Mouse (Mus musculus) hindbrain, embryonic 13.5 days (tissue): ENCODE measurements at regions not wholly inside any gene's neighbourhood (a gene's known extent, or its start where the extent isn't known, plus 50 kb on each side); places are given as distances from the start of the nearest gene placed in this dataset.

Experiments
- ATAC-seq: fragments of 200-750 bp; cut with Nextera tagmentation; 2 replicates; pipeline ENCODE4 v1.8.0; 2017; ENCODE audit warnings: moderate TSS enrichment; ENCODE audit not compliant: low FRiP score
- H3K27ac ChIP-seq: fragments of 300-500 bp; sonication (generic); 2 replicates; pipeline ENCODE4 v1.5.1; 2015; ENCODE audit warnings: inconsistent platforms, mild to moderate bottlenecking, moderate library complexity
- H3K27me3 ChIP-seq: fragments of 300-500 bp; sonication (generic); 2 replicates; pipeline ENCODE4 v1.6.1; 2015; ENCODE audit warnings: mild to moderate bottlenecking, inconsistent platforms
- H3K36me3 ChIP-seq: fragments of 300-500 bp; sonication (generic); 2 replicates; pipeline ENCODE4 v1.6.1; 2015; ENCODE audit warnings: mild to moderate bottlenecking, inconsistent platforms
- H3K4me1 ChIP-seq: fragments of 300-500 bp; sonication (generic); replicated peaks from 2 replicates; pipeline ENCODE4 v1.6.1; 2015; ENCODE audit warnings: inconsistent platforms
- H3K4me2 ChIP-seq: fragments of 300-500 bp; sonication (generic); 2 replicates; pipeline ENCODE4 v1.6.1; 2015; ENCODE audit warnings: inconsistent platforms, mild to moderate bottlenecking, moderate library complexity
- H3K4me3 ChIP-seq: fragments of 300-500 bp; sonication (generic); 2 replicates; pipeline ENCODE4 v1.5.1; 2015; ENCODE audit warnings: mild to moderate bottlenecking, inconsistent platforms
- H3K9ac ChIP-seq: fragments of 300-500 bp; sonication (generic); 2 replicates; pipeline ENCODE4 v1.6.1; 2015; ENCODE audit warnings: mild to moderate bottlenecking, inconsistent platforms
- H3K9me3 ChIP-seq: fragments of 300-500 bp; sonication (generic); 2 replicates; pipeline ENCODE4 v1.6.1; 2016; ENCODE audit warnings: inconsistent platforms
- WGBS: fragments of 180-500 bp; shearing (Covaris S2); methylation state at CpG from one replicate; pipeline ENCODE4 v1.1.7; 2015; 5-methylcytosine and 5-hydroxymethylcytosine counted together

GRCm38 (mm10) chr8:17687084-17687483, 1291.0 kb downstream of the Defb40 start:
- Histone ChIP-seq H3K4me3 (no peak overlapping the region), H3K9ac (no peak overlapping the region), H3K4me1 (no peaks in the 10 kb centered on the region), H3K4me2 (no peak overlapping the region), H3K27me3 (no peaks in the 10 kb centered on the region), H3K27ac (no peak overlapping the region), H3K9me3 (no peaks in the 10 kb centered on the region), H3K36me3 (no peaks in the 10 kb centered on the region)
- 91% methylated on average over 3 of the region's 3 CpGs for WGBS
- ATAC-seq: no peak

GRCm38 (mm10) chr8:17664371-17665141, 1313.5 kb downstream of the Defb40 start:
- Histone ChIP-seq H3K36me3 (no peaks in the 10 kb centered on the region), H3K4me1 (peaks cover 7% of the 10 kb centered on the region; the same call in 1 of the 2 replicates), H3K27ac (peak overlapping the region; percentile 44), H3K9ac (no peak overlapping the region), H3K4me3 (no peak overlapping the region), H3K9me3 (no peaks in the 10 kb centered on the region), H3K4me2 (no peak overlapping the region), H3K27me3 (no peaks in the 10 kb centered on the region)
- ATAC-seq: peak; percentile 93
- 40% methylated on average over 6 of the region's 6 CpGs for WGBS

- 73% methylated on average over 6 of the region's 6 CpGs for WGBS
- Histone ChIP-seq H3K27me3 (no peaks in the 10 kb centered on the region), H3K9me3 (no peaks in the 10 kb centered on the region), H3K9ac (no peak overlapping the region), H3K4me1 (peaks cover 5% of the 10 kb centered on the region; the same call in 1 of the 2 replicates), H3K27ac (no peak overlapping the region), H3K36me3 (no peaks in the 10 kb centered on the region), H3K4me2 (no peak overlapping the region), H3K4me3 (no peak overlapping the region)
- ATAC-seq: no peak
These were observed 1318.2 kb downstream of the Defb40 start for GRCm38 (mm10) chr8:17659753-17660361.

- no peaks in the 10 kb centered on the region for H3K27me3 ChIP-seq
- WGBS: 9% methylated on average over 2 of the region's 2 CpGs
These were observed 1324.3 kb downstream of the Defb40 start for GRCm38 (mm10) chr8:17653786-17654185.

GRCm38 (mm10) chr8:17647559-17647958, 1330.5 kb downstream of the Defb40 start:
- ATAC-seq: no peak
- H3K9ac ChIP-seq: no peak overlapping the region
- no peak overlapping the region for H3K4me3 ChIP-seq
- no peaks in the 10 kb centered on the region for H3K27me3 ChIP-seq
- no peaks in the 10 kb centered on the region for H3K9me3 ChIP-seq
- H3K36me3 ChIP-seq: no peaks in the 10 kb centered on the region
- H3K27ac ChIP-seq: no peak overlapping the region
- H3K4me2 ChIP-seq: no peak overlapping the region
- H3K4me1 ChIP-seq: no peaks in the 10 kb centered on the region

More at GRCm38 (mm10) chr8:17653786-17654185, 1324.3 kb downstream of the Defb40 start:
- Histone ChIP-seq H3K4me1 (no peaks in the 10 kb centered on the region), H3K9ac (no peak overlapping the region), H3K27ac (no peak overlapping the region), H3K9me3 (no peaks in the 10 kb centered on the region), H3K4me2 (no peak overlapping the region), H3K36me3 (no peaks in the 10 kb centered on the region), H3K4me3 (no peak overlapping the region)
- no peak for ATAC-seq

- H3K4me1 ChIP-seq: no peaks in the 10 kb centered on the region
- H3K9ac ChIP-seq: no peak overlapping the region
- no peaks in the 10 kb centered on the region for H3K9me3 ChIP-seq
- H3K27me3 ChIP-seq: no peaks in the 10 kb centered on the region
- no peak overlapping the region for H3K4me2 ChIP-seq
- H3K4me3 ChIP-seq: no peak overlapping the region
- 55% methylated on average over 1 of the region's 1 CpGs for WGBS
- no peaks in the 10 kb centered on the region for H3K36me3 ChIP-seq
- ATAC-seq: no peak
- H3K27ac ChIP-seq: no peak overlapping the region
These were observed 1356.9 kb downstream of the Defb40 start for GRCm38 (mm10) chr8:17621109-17621508.

GRCm38 (mm10) chr8:17618846-17619245, 1359.2 kb downstream of the Defb40 start:
- no peak overlapping the region for H3K4me2 ChIP-seq
- H3K27ac ChIP-seq: no peak overlapping the region
- H3K4me3 ChIP-seq: no peak overlapping the region
- no peaks in the 10 kb centered on the region for H3K27me3 ChIP-seq
- no peaks in the 10 kb centered on the region for H3K36me3 ChIP-seq
- no peaks in the 10 kb centered on the region for H3K9me3 ChIP-seq
- H3K9ac ChIP-seq: no peak overlapping the region
- ATAC-seq: no peak
- no peaks in the 10 kb centered on the region for H3K4me1 ChIP-seq

- Histone ChIP-seq H3K27me3 (no peaks in the 10 kb centered on the region), H3K36me3 (no peaks in the 10 kb centered on the region), H3K4me2 (no peak overlapping the region), H3K4me3 (no peak overlapping the region), H3K9ac (no peak overlapping the region), H3K9me3 (no peaks in the 10 kb centered on the region), H3K27ac (no peak overlapping the region), H3K4me1 (no peaks in the 10 kb centered on the region)
- no peak; the same call in 1 of the 2 replicates for ATAC-seq
These were observed 1359.9 kb downstream of the Defb40 start for GRCm38 (mm10) chr8:17618147-17618546.

- Histone ChIP-seq H3K4me2 (no peak overlapping the region), H3K36me3 (no peaks in the 10 kb centered on the region), H3K27me3 (no peaks in the 10 kb centered on the region), H3K9ac (no peak overlapping the region), H3K4me1 (no peaks in the 10 kb centered on the region), H3K9me3 (no peaks in the 10 kb centered on the region), H3K27ac (no peak overlapping the region), H3K4me3 (no peak overlapping the region)
- 40% methylated on average over 1 of the region's 1 CpGs for WGBS
- ATAC-seq: no peak
These were observed 1375.2 kb downstream of the Defb40 start for GRCm38 (mm10) chr8:17602861-17603260.

- Histone ChIP-seq H3K9me3 (no peaks in the 10 kb centered on the region), H3K27ac (no peak overlapping the region), H3K9ac (no peak overlapping the region), H3K27me3 (no peaks in the 10 kb centered on the region), H3K4me1 (no peaks in the 10 kb centered on the region), H3K4me3 (no peak overlapping the region), H3K4me2 (no peak overlapping the region), H3K36me3 (no peaks in the 10 kb centered on the region)
- WGBS: 87% methylated on average over 4 of the region's 4 CpGs
- ATAC-seq: no peak
These were observed 1379.3 kb downstream of the Defb40 start for GRCm38 (mm10) chr8:17598736-17599135.

- H3K4me2 ChIP-seq: no peak overlapping the region
- no peaks in the 10 kb centered on the region for H3K27me3 ChIP-seq
- no peak overlapping the region for H3K27ac ChIP-seq
- no peak for ATAC-seq
- no peak overlapping the region for H3K4me3 ChIP-seq
- H3K9ac ChIP-seq: no peak overlapping the region
- no peaks in the 10 kb centered on the region for H3K36me3 ChIP-seq
- H3K9me3 ChIP-seq: no peaks in the 10 kb centered on the region
- no peaks in the 10 kb centered on the region for H3K4me1 ChIP-seq
These were observed 1381.5 kb downstream of the Defb40 start for GRCm38 (mm10) chr8:17596559-17596958.

GRCm38 (mm10) chr8:17594607-17595006, 1383.4 kb downstream of the Defb40 start:
- Histone ChIP-seq H3K9ac (no peak overlapping the region), H3K4me2 (no peak overlapping the region)
- no peak for ATAC-seq

GRCm38 (mm10) chr8:17590135-17590534, 1387.9 kb downstream of the Defb40 start:
- no peaks in the 10 kb centered on the region for H3K36me3 ChIP-seq
- no peak overlapping the region for H3K4me2 ChIP-seq
- no peak for ATAC-seq
- no peaks in the 10 kb centered on the region for H3K27me3 ChIP-seq
- H3K4me1 ChIP-seq: no peaks in the 10 kb centered on the region
- no peaks in the 10 kb centered on the region for H3K9me3 ChIP-seq
- 68% methylated on average over 3 of the region's 3 CpGs for WGBS
- H3K9ac ChIP-seq: no peak overlapping the region
- H3K4me3 ChIP-seq: no peak overlapping the region
- H3K27ac ChIP-seq: no peak overlapping the region

More at GRCm38 (mm10) chr8:17594607-17595006, 1383.4 kb downstream of the Defb40 start:
- 52% methylated on average over 1 of the region's 1 CpGs for WGBS
- Histone ChIP-seq H3K27ac (no peak overlapping the region), H3K27me3 (no peaks in the 10 kb centered on the region), H3K4me1 (no peaks in the 10 kb centered on the region), H3K9me3 (no peaks in the 10 kb centered on the region), H3K36me3 (no peaks in the 10 kb centered on the region), H3K4me3 (no peak overlapping the region)
